Mouse (Mus musculus) heart, postnatal 0 days (tissue): ENCODE data around the gene Smarcb1.

Source experiments
- CTCF ChIP-seq: IDR thresholded peaks from 2 replicates; pipeline ENCODE4 v1.5.1; 2016; ENCODE audit warnings: antibody characterized with exemption, control low read depth, low read depth
- EP300 ChIP-seq: IDR thresholded peaks from 2 replicates; pipeline ENCODE4 v1.6.1; 2016; ENCODE audit warnings: antibody characterized with exemption, low read depth

DNA sequence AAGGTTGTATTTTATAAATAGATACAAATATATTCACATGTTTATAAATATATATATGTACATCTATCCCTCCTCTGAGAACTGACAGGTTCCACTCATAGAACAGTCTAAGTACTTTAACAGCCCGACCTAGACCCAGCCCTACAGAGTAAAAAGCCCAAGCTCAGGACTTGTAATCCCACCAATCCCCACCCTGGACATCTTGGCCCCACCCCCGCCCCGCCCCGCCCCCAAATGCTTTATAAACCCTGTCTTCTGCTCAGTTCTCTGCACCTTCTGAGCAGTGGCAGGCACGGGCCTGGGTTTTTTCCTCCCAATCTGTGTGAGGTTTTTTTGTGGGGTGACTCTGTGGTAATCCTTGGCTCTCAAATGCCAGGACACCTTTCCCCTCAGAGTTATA, 67.3 kb downstream of the Smarcb1 start:
- TF ChIP-seq CTCF = no peak
- no peak for TF ChIP-seq EP300
